Mouse (Mus musculus) heart, embryonic 10.5 days (tissue): ENCODE results near the gene Rae1. TPM values are rescaled to one million over a fixed set of nuclear protein-coding genes. Genes with fewer than 3 reads are reported as not detected.
A peak's percentile ranks its signal among the peaks of the same experiment; 100 is the strongest.

Experiments used
- DNase-seq: peaks from one replicate; pipeline ENCODE4 v3.0.0-alpha.2; 2017; ENCODE audit warnings: low spot score
- H3K27ac ChIP-seq: fragments of 300-500 bp; sonication (generic); 2 replicates; pipeline ENCODE4 v1.5.1; 2016; ENCODE audit warnings: mild to moderate bottlenecking
- H3K27me3 ChIP-seq: fragments of 300-500 bp; sonication (generic); 2 replicates; pipeline ENCODE4 v1.6.1; 2016; ENCODE audit warnings: mild to moderate bottlenecking; ENCODE audit not compliant: poor library complexity, insufficient read depth, severe bottlenecking
- H3K36me3 ChIP-seq: fragments of 300-500 bp; sonication (generic); 2 replicates; pipeline ENCODE4 v1.6.1; 2016; ENCODE audit warnings: mild to moderate bottlenecking, moderate library complexity
- H3K4me1 ChIP-seq: fragments of 300-500 bp; sonication (generic); 2 replicates; pipeline ENCODE4 v1.6.1; 2016; ENCODE audit warnings: mild to moderate bottlenecking
- H3K4me3 ChIP-seq: fragments of 300-500 bp; sonication (generic); 2 replicates; pipeline ENCODE4 v1.5.1; 2016; ENCODE audit warnings: mild to moderate bottlenecking, moderate library complexity
- H3K9me3 ChIP-seq: fragments of 300-500 bp; sonication (generic); 2 replicates; pipeline ENCODE4 v1.6.1; 2016; ENCODE audit warnings: mild to moderate bottlenecking, moderate library complexity
- WGBS: fragments of 180-500 bp; shearing (Covaris S2); methylation state at CpG from one replicate; pipeline ENCODE4 v1.1.7; 2016; 5-methylcytosine and 5-hydroxymethylcytosine counted together
- polyA plus RNA-seq: library from polyadenylated mRNA; unstranded; fragments of >200 nt; fragmentation: Nextera tagmentation; extraction: Ambion mirVana; gene quantifications from 2 replicates; pipeline ENCODE4 v1.2.1, GENCODE M21; 2016

Rae1 gene
- 139 and 162 TPM in 2 replicates for polyA plus RNA-seq

DNA sequence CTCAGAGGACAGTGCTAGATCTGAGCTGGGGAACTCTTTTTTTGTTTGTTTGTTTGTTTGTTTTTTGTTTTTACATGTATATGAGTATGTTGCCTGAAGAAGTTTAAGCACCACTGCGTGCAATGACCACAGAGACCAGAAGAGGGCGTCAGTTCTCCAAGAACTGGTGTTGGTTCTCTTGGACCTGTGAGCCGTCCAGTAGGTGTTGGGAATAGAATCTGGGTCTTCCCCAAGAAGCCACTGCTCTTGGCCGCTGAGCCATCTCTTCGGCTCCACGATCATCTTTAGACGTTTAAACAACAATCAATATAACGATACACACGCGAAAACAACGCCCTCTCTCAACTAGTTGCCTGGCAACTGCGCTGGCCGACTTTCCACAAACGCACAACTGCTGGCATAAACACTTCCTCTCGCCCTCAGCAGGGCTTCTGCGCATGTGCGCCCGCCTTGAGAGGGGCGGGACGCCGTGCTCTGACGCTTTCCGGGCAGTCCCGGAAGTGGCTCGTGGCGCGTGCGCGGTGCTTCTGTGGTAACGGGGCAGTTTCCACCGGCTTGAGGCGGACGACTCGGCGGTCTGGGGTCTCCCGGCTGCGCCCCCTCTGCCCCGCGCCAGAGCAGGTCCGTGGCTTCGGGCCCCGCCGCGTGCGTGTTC lies at the start of gene Rae1:
Gene Rae1, plus strand, starts transcription at position 488 of the 655 bp plus-strand sequence.
- Histone ChIP-seq H3K27ac (peak within 1 kb of the TSS; percentile 98), H3K27me3 (no peaks in the 10 kb centered on the region), H3K9me3 (no peaks in the 10 kb centered on the region), H3K4me1 (peaks cover 23% of the 10 kb centered on the region), H3K36me3 (peaks cover 35% of the 10 kb centered on the region), H3K4me3 (peak within 1 kb of the TSS; percentile 95)
- peak; percentile 99 for DNase-seq
- WGBS: under 1% methylated on average over 45 of the region's 45 CpGs

DNA sequence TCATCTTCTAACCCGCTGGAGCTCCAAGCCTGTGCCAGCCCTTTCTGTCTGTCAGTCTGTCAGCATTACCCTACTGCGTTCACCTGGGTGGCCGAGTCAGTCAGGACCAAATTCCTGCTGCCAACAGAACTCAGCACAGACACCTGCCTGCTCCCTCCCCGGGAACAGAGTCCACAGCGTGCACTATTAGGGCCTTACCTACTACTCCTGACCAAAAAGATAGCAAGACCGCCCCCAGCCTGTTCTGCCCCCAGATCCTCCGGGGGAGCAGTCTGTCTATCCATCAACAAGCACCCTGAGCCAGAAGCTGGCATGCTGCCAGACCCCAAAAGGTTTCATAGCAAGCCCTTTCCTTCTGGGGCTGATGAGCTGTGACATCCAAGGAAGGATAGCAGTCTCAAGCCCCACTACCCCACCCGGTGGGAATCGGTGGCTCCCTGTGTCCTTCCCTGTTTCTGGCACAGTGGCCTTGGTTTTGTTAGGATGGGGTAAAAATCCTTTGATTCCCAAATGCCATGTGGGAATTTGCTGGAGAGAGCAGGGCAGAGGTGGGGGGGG lies 49.7 kb upstream of the Rae1 start:
- H3K36me3 ChIP-seq: no peaks in the 10 kb centered on the region
- no peaks in the 10 kb centered on the region for H3K9me3 ChIP-seq
- 0 out of 2 replicates have a peak overlapping the region, but pooled peaks have one; percentile 24 for H3K4me3 ChIP-seq
- H3K27ac ChIP-seq: peak overlapping the region; percentile 77
- no peak for DNase-seq
- peaks cover 28% of the 10 kb centered on the region for H3K4me1 ChIP-seq
- H3K27me3 ChIP-seq: no peaks in the 10 kb centered on the region; the same call in 1 of the 2 replicates
- WGBS: 46% methylated on average over 9 of the region's 9 CpGs

DNA sequence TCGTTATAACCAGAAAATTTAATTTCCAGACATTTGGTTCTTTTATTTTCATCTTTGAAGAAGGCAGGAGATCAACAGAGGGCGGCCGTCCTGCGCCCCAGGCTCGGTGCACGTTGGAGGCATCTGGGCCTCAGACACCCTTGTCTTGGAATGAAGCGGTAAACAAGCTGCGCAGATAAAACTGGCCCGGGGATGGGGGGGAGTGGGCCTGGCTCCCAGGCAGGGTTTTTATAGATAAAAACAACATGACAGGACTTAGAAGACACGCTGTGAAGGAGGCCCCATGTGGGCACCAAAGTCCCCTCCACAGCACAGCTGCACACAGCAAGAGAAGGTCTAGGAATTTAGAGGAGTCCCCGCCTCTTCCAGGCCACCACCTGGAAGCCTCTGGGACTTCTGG lies 49.2 kb upstream of the Rae1 start:
- no peaks in the 10 kb centered on the region for H3K9me3 ChIP-seq
- WGBS: 14% methylated on average over 11 of the region's 11 CpGs
- H3K27ac ChIP-seq: peak overlapping the region; percentile 77
- no peaks in the 10 kb centered on the region for H3K36me3 ChIP-seq
- H3K4me3 ChIP-seq: peak overlapping the region; percentile 24; the same call in 1 of the 2 replicates
- no peaks in the 10 kb centered on the region for H3K27me3 ChIP-seq
- H3K4me1 ChIP-seq: peaks cover 28% of the 10 kb centered on the region
- no peak for DNase-seq

DNA sequence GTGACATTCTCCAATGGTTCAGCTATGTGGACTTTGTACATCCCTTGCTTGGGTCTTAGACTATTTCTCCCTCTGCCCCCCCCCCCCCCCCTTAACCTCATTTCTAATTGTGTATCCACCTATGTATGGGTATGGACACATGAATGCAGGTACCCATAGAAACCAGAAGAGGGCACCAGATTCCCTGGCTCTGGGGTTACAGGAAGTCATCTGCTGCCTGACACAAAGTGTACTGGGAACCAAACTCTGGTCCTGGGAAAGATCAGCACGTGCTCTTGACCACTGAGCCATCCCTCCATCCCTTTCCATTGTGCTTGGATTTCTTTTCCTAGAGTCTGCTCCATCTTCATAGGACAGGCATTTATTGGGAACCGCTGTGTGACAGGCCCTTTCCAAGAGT lies 47.9 kb upstream of the Rae1 start:
- H3K27me3 ChIP-seq: no peaks in the 10 kb centered on the region
- H3K36me3 ChIP-seq: no peaks in the 10 kb centered on the region
- H3K4me1 ChIP-seq: peaks cover 28% of the 10 kb centered on the region
- H3K9me3 ChIP-seq: 0 out of 2 replicates have a peak, but pooled peaks cover 4% of the 10 kb centered on the region
- 77% methylated on average over 2 of the region's 2 CpGs for WGBS
- no peak for DNase-seq
- H3K27ac ChIP-seq: no peak overlapping the region
- no peak overlapping the region for H3K4me3 ChIP-seq

DNA sequence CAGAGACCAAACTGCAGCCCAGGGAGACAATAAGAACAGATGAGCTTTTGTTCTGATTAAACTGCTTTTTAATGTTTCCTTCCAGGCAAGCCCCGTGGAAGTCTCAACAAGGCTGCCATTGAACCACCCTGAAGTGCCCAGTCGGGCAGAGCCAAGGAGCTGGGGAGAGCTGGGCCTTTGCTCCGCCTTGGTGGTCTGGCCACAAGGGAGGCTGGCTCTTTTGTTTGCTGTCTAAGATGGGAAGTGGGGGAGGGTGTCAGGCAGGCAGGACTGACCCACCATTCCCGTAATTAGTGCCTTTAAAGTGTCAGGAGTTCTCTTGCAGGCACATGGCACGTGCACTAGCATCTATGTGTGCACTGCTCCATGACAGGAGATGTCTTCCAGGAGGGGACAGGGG lies 41.3 kb upstream of the Rae1 start:
- Histone ChIP-seq H3K4me3 (no peak overlapping the region), H3K27me3 (no peaks in the 10 kb centered on the region), H3K4me1 (peaks cover 21% of the 10 kb centered on the region), H3K36me3 (no peaks in the 10 kb centered on the region), H3K9me3 (0 out of 2 replicates have a peak, but pooled peaks cover 7% of the 10 kb centered on the region), H3K27ac (peak overlapping the region; percentile 67)
- WGBS: 26% methylated on average over 5 of the region's 5 CpGs
- no peak for DNase-seq

DNA sequence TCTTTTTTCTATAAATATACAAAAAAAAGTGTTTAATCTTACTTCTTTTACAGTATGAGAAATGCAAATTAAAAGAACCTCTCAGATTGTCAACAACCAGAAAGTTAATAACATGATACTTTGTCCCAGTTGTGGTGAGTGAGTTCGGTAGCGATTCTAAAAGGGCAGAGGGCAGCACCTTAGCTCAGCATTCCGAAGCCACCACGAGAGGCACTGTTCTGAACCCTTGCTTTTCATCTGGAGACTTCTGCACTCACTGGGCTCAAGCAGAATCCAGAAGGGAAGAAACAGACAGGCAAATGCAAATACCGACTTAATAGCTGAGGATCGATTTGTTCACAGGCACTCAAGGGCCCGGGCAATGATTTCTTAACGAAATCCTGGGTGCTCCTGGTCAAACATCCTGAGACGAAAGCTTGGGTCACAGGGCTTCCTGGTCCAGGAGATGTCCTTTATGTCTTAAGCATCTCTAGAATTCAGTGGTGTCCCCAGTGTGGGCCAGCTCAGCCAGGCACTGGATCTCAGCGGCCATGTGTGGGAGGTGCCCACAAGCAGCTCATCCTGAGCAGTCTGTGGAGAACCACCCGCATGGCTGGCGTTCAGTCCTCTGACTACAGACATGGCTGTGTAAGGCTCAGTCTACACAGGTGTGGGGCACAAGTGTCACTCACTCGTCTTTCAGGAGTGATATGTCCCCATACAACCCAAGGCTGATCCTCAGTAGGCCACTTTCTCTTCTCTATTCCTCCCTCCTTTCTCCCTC lies 40.7 kb upstream of the Rae1 start:
- no peaks in the 10 kb centered on the region for H3K27me3 ChIP-seq
- WGBS: 47% methylated on average over 13 of the region's 13 CpGs
- no peaks in the 10 kb centered on the region for H3K36me3 ChIP-seq
- 0 out of 2 replicates have a peak, but pooled peaks cover 7% of the 10 kb centered on the region for H3K9me3 ChIP-seq
- DNase-seq: no peak
- peaks cover 21% of the 10 kb centered on the region for H3K4me1 ChIP-seq
- H3K4me3 ChIP-seq: no peak overlapping the region
- peak overlapping the region; percentile 47; the same call in 1 of the 2 replicates for H3K27ac ChIP-seq

DNA sequence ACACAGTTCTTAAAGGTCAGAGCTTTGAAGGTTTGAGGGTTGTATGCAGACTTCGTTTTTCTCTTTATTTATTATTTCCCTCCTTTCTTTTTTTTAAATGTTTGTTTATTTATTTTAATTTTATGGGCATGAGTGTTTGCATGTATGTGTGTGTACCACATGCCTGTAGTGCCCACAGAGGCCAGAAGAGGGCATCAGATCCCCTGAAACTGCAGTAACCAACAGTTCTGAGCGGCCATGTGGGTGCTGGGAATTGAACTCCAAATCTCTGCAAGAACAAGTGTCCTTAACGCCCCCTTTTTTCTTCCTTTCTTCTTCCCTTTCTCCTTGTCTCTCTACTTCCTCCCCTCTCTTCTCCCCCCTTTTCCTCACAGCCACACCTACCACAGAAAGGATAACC lies 39.6 kb upstream of the Rae1 start:
- 0 out of 2 replicates have a peak, but pooled peaks cover 7% of the 10 kb centered on the region for H3K9me3 ChIP-seq
- peaks cover 28% of the 10 kb centered on the region for H3K4me1 ChIP-seq
- no peak overlapping the region for H3K27ac ChIP-seq
- no peak overlapping the region for H3K4me3 ChIP-seq
- DNase-seq: no peak
- H3K36me3 ChIP-seq: no peaks in the 10 kb centered on the region
- no peaks in the 10 kb centered on the region for H3K27me3 ChIP-seq
- 88% methylated on average over 3 of the region's 3 CpGs for WGBS

DNA sequence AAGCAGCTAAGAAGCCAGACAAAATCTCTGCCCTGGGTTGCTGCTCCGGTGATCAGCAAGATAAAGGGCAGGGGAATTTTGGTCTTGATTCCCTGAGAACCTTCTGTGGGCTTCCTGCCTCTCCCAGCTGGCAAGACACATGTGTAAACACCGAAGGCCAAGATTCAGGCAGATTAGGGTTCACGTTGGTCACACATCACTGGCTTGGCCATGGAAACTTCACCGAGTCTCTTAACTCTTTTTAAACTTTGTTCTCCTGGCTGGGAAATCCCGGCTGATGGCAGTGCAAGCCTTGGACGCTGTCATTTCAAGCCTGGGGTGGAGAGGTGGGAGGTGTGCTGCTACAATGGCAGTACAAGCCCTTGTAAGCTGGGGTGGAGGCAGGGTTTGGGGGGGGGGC lies 38.7 kb upstream of the Rae1 start:
- Histone ChIP-seq H3K9me3 (0 out of 2 replicates have a peak, but pooled peaks cover 7% of the 10 kb centered on the region), H3K27ac (no peak overlapping the region), H3K4me1 (peaks cover 34% of the 10 kb centered on the region), H3K4me3 (no peak overlapping the region), H3K27me3 (no peaks in the 10 kb centered on the region), H3K36me3 (no peaks in the 10 kb centered on the region)
- no peak for DNase-seq
- WGBS: 68% methylated on average over 6 of the region's 6 CpGs

DNA sequence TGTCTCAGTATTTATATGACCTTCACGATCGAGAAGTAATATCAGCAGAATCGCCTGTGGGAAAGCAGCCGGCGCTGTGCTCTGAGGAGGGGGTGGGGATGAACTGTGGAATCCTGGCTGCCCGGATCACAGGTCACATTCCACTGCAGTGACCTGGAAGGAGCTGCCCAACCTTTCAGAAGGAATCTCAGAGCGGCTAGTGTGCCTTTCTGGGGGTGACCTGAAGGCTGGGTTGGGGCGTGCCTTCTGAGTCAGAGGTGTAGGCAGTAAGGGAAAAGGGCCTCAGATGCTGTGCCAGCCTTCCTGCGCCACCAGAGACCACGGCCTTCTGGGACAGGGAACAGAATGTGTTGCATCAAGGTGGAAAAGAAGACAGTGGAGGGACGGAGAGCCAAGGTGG lies 34.7 kb upstream of the Rae1 start:
- 37% methylated on average over 11 of the region's 11 CpGs for WGBS
- no peaks in the 10 kb centered on the region for H3K27me3 ChIP-seq

DNA sequence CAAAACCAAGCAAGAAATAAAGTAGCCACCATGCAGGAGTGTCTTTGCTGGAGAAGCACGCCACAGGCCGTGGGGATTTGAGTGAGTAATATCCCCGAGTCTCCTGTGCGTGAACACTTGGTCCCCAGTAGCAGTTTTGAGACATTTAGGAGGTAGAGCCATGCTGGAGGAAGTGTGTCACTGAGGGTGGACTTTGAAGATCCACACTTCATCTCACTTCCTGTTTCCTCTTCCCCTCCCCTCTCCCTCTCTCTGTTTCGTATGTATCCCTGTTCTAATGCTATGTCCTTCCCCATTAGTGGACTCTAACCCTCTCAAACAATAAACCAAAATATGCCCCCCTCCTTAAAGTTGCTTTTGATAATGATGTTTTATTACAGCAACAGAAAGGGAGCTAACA lies 33.4 kb upstream of the Rae1 start:
- H3K27ac ChIP-seq: no peak overlapping the region
- WGBS: 76% methylated on average over 5 of the region's 5 CpGs
- DNase-seq: no peak
- H3K36me3 ChIP-seq: no peaks in the 10 kb centered on the region
- H3K27me3 ChIP-seq: no peaks in the 10 kb centered on the region
- H3K9me3 ChIP-seq: no peaks in the 10 kb centered on the region
- no peak overlapping the region for H3K4me3 ChIP-seq
- H3K4me1 ChIP-seq: peaks cover 16% of the 10 kb centered on the region

More for the DNA sequence above, 34.7 kb upstream of the Rae1 start:
- H3K4me1 ChIP-seq: peaks cover 16% of the 10 kb centered on the region
- H3K36me3 ChIP-seq: no peaks in the 10 kb centered on the region
- no peak for DNase-seq
- 0 out of 2 replicates have a peak overlapping the region, but pooled peaks have one; percentile 5 for H3K4me3 ChIP-seq
- peak overlapping the region; percentile 78; the same call in 1 of the 2 replicates for H3K27ac ChIP-seq
- no peaks in the 10 kb centered on the region for H3K9me3 ChIP-seq

DNA sequence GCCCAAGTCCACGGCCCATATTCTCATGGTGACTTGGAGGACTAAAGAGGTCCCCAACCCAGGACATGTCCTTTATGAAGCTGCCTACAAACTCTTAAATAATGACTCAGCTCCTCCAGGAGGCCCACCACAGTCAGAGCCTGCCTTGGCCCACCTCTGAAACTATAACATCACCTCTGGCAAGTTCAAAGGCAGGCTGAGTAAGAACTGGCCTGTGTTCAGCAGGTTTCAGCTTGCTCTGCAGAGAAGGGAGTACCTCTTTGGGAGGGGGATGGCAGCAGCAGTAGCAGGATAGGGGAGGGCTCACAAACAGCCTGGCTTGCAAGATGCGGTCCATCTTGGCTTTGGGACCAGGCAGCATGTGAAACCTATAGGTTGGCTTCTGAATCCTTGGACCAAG lies 28.1 kb upstream of the Rae1 start:
- Histone ChIP-seq H3K4me1 (peaks cover 27% of the 10 kb centered on the region), H3K9me3 (no peaks in the 10 kb centered on the region), H3K36me3 (no peaks in the 10 kb centered on the region), H3K27me3 (no peaks in the 10 kb centered on the region), H3K4me3 (no peak overlapping the region), H3K27ac (no peak overlapping the region)
- WGBS: 87% methylated on average over 2 of the region's 2 CpGs
- no peak for DNase-seq

DNA sequence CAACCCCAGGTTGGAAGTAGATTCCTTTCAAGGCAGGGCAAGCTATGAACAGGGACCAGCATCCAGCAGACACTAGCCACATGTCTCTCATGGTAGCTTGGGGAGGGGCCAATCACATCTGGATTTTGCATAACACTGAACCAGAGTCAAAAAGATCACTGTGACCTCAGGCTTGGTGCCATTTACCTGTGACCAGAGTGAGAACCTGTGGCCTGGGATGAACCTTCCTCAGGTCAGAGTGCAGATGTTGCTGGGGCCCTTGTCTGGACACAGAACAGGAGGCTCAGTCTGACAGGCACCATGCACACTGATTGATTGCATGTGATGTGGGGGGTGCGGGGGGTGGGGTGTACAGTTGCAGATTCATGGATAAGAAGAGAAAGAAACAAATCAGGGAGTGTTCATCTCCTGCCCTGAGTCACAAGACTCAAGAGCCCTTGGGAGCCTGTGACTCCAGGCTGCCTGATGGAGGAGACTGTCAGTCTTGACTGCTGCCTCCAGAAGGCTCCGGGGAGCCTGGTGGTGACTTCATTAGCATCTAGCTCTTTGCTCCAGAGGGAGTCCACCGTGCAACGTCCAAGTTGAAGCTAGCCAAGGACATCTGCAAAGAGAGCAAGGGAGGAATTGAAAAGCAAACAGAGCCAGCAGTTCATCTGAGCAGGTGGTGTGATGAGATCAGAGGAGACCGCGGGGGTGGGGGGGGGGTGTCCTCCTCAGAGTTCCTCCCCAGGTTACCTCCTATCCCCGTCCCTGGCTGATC lies 25.9 kb upstream of the Rae1 start:
- Histone ChIP-seq H3K4me1 (peaks cover 40% of the 10 kb centered on the region), H3K27ac (no peak overlapping the region), H3K27me3 (no peaks in the 10 kb centered on the region; the same call in 1 of the 2 replicates), H3K4me3 (no peak overlapping the region), H3K36me3 (no peaks in the 10 kb centered on the region), H3K9me3 (no peaks in the 10 kb centered on the region)
- WGBS: 17% methylated on average over 7 of the region's 7 CpGs
- no peak for DNase-seq
